Mouse (Mus musculus): ENCODE measurements around the gene Myh14. TPM values are rescaled to one million over a fixed set of nuclear protein-coding genes. Genes with fewer than 3 reads are reported as not detected.

Myh14 gene
- total and polyA plus RNA-seq, 3 experiments: 0.09 to 1.5 (median 0.60) TPM

DNA sequence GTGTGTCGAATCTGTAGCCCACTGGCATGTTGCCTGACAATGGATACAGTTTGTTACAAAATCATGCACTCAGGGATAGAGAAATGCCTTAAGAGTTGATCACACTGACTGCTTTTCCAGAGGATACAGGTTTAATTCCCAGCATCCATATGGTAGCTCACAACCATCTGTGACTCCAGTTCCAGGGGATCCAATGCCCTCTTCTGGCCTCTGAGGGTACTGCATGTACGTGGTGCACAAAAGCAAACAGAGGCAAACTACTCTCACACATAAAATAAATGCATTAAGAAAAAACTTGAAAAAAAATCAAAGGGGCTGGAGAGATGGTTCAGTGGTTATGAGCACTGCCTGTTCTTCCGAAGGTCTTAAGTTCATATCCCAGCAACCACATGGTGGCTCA is 53.6 kb downstream of the Myh14 start:
- peaks cover 2 to 16% of the 10 kb centered on the region in 2 experiments; a peak in 2 of 4 replicates for H3K4me1 ChIP-seq (ENCODE audit: control insufficient read depth in 1 of 2, insufficient read depth in 2 of 2)
- H3K27me3 ChIP-seq (replicated peaks): peaks cover 3% of the 10 kb centered on the region
- in situ Hi-C loops (cut with MboI; ENCODE audit: low pct_ligation_motif_present, low pct_unique_long_range_greater_than_20kb, low sequenced_read_pairs): no loop called here
- H3K9ac ChIP-seq (ENCODE audit: insufficient read depth, low read depth): no peak overlapping the region
- H3K9me3 ChIP-seq (replicated peaks; ENCODE audit: low read length): peaks cover 17% of the 10 kb centered on the region
- DNase-seq (ENCODE audit: extremely low read depth): no peak
- no peak overlapping the region for H3K4me3 ChIP-seq (replicated peaks in 1 of 3; ENCODE audit: low read depth in 2 of 3, low read length in 2 of 3, poor library complexity in 1 of 3)
- no peak overlapping the region for H3K27ac ChIP-seq (ENCODE audit: insufficient read depth, low read depth)
- no peaks in the 10 kb centered on the region for H3K79me2 ChIP-seq (replicated peaks; ENCODE audit: control insufficient read depth, extremely low read depth, insufficient read depth, poor library complexity, severe bottlenecking)
- H3K4me2 ChIP-seq (ENCODE audit: insufficient read depth, low read depth, poor library complexity, severe bottlenecking): no peak overlapping the region
- dilution Hi-C loops (cut with MboI; ENCODE audit: extremely low pct_ligation_motif_present, extremely low pct_unique_long_range_greater_than_20kb, low sequenced_read_pairs): no loop called here
- TF ChIP-seq EP300 (IDR thresholded peaks at IDR 0.05; ENCODE audit: low read length) (no peak), CHD2 (IDR thresholded peaks at IDR 0.05; ENCODE audit: low read length) (no peak), HCFC1 (IDR thresholded peaks at IDR 0.05; ENCODE audit: low read depth, low read length) (no peak), RAD21 (IDR thresholded peaks at IDR 0.05; ENCODE audit: low read depth, low read length) (peak; percentile 4), TBP (conservative IDR thresholded peaks at IDR 0.05; ENCODE audit: low read depth, low read length) (no peak), NELFE (IDR thresholded peaks at IDR 0.05; ENCODE audit: low read depth, low read length) (no peak), CTCF (conservative IDR thresholded peaks at IDR 0.05 in 1 of 2, IDR thresholded peaks at IDR 0.05 in 1 of 2; ENCODE audit: low read depth in 2 of 2, low read length in 2 of 2) (peak in 1 of 2 experiments; percentile 33; a peak in 1 of 4 replicates), MXI1 (IDR thresholded peaks at IDR 0.05; ENCODE audit: low read depth, low read length) (no peak), JUN (IDR thresholded peaks at IDR 0.05; ENCODE audit: insufficient read depth, low read depth, low read length) (no peak), MAFK (IDR thresholded peaks at IDR 0.05; ENCODE audit: insufficient replicate concordance, low read length) (no peak), POLR2AphosphoS2 (IDR thresholded peaks at IDR 0.05; ENCODE audit: low read depth, low read length) (no peak), IRF4 (IDR thresholded peaks at IDR 0.05; ENCODE audit: low read depth, low read length) (no peak), GABPA (IDR thresholded peaks at IDR 0.05; ENCODE audit: insufficient replicate concordance, low read depth, low read length) (no peak), ZKSCAN1 (IDR thresholded peaks at IDR 0.05; ENCODE audit: borderline replicate concordance, low read depth, low read length) (no peak), PAX5 (IDR thresholded peaks at IDR 0.05; ENCODE audit: low read length) (no peak), ELF1 (IDR thresholded peaks at IDR 0.05; ENCODE audit: low read depth, low read length) (no peak), TCF12 (IDR thresholded peaks at IDR 0.05; ENCODE audit: low read depth, low read length) (no peak), MAX (IDR thresholded peaks at IDR 0.05; ENCODE audit: low read length) (no peak)
- H3K36me3 ChIP-seq (replicated peaks in 1 of 2; ENCODE audit: control insufficient read depth in 1 of 2, insufficient read depth in 1 of 2, low read length in 1 of 2): no peaks in the 10 kb centered on the region

DNA sequence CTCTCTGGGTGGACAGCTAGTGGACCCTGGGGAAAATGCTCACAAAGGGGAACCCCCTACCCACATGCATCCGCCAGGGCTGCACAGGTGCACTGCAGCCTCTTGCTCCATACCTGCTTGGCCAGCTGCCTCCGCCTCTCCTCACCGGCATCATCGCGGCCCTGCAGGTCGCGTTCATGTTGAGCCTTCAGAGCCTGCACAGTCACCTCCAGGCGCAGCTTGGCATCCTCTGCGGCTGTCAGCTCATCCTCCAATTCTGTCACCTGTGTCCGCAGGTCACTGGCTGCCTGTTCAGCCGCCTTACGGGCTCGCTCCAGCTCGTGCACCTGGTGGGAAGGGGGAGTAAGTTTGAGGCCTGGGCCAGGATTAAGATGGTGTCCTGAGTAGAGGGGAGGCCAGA is 54.7 kb downstream of the Myh14 start:
- Histone ChIP-seq H3K4me2 (ENCODE audit: insufficient read depth, low read depth, poor library complexity, severe bottlenecking) (no peak overlapping the region), H3K79me2 (replicated peaks; ENCODE audit: control insufficient read depth, extremely low read depth, insufficient read depth, poor library complexity, severe bottlenecking) (no peaks in the 10 kb centered on the region), H3K36me3 (replicated peaks in 1 of 2; ENCODE audit: control insufficient read depth in 1 of 2, insufficient read depth in 1 of 2, low read length in 1 of 2) (no peaks in the 10 kb centered on the region), H3K27ac (ENCODE audit: insufficient read depth, low read depth) (no peak overlapping the region), H3K9ac (ENCODE audit: insufficient read depth, low read depth) (no peak overlapping the region), H3K4me1 (ENCODE audit: control insufficient read depth in 1 of 2, insufficient read depth in 2 of 2) (peaks cover 9 to 26% of the 10 kb centered on the region in 2 experiments; a peak in 3 of 4 replicates), H3K9me3 (replicated peaks; ENCODE audit: low read length) (peaks cover 14% of the 10 kb centered on the region), H3K27me3 (replicated peaks) (no peaks in the 10 kb centered on the region), H3K4me3 (replicated peaks in 1 of 3; ENCODE audit: low read depth in 2 of 3, low read length in 2 of 3, poor library complexity in 1 of 3) (no peak overlapping the region)
- in situ Hi-C loops (cut with MboI; ENCODE audit: low pct_ligation_motif_present, low pct_unique_long_range_greater_than_20kb, low sequenced_read_pairs): no loop called here
- TF ChIP-seq NRF1 (IDR thresholded peaks at IDR 0.05; ENCODE audit: low read depth, low read length): no peak
- TF ChIP-seq ELF1 (IDR thresholded peaks at IDR 0.05; ENCODE audit: low read depth, low read length): no peak
- TF ChIP-seq SIN3A (IDR thresholded peaks at IDR 0.05; ENCODE audit: low read length): no peak
- TF ChIP-seq CTCF (conservative IDR thresholded peaks at IDR 0.05 in 1 of 2, IDR thresholded peaks at IDR 0.05 in 1 of 2; ENCODE audit: low read depth in 2 of 2, low read length in 2 of 2): no peak
- dilution Hi-C loops (cut with MboI; ENCODE audit: extremely low pct_ligation_motif_present, extremely low pct_unique_long_range_greater_than_20kb, low sequenced_read_pairs): no loop called here
- no peak for DNase-seq (ENCODE audit: extremely low read depth)

Data from CH12.LX (cell line).